Mouse (Mus musculus) MEL (cell line): ENCODE results near the gene Habp4.

ENCODE experiments used
- CHD2 ChIP-seq: IDR thresholded peaks from 2 replicates; pipeline ENCODE4 v1.6.1; 2011; ENCODE audit warnings: low read length, improper control_type of control experiment
- CTCF ChIP-seq, 3 experiments: IDR thresholded peaks in 2 of 3; conservative IDR thresholded peaks in 1 of 3; 2 replicates each; pipeline ENCODE4 v1.5.1; 2011 to 2012; ENCODE audit warnings: low read length in 3 of 3, low read depth in 2 of 3, mild to moderate bottlenecking in 2 of 3, improper control_type of control experiment in 1 of 3, inconsistent platforms in 1 of 3, mixed read lengths in 1 of 3, moderate library complexity in 1 of 3; ENCODE audit not compliant: control insufficient read depth in 1 of 3, insufficient read depth in 1 of 3, poor library complexity in 1 of 3, severe bottlenecking in 1 of 3
- EP300 ChIP-seq, 2 experiments: IDR thresholded peaks; 2 replicates each; pipeline ENCODE4 v1.6.1; 2011; ENCODE audit warnings: improper control_type of control experiment in 2 of 2, low read length in 2 of 2, low read depth in 1 of 2, mild to moderate bottlenecking in 1 of 2
- HCFC1 ChIP-seq: IDR thresholded peaks from 2 replicates; pipeline ENCODE4 v1.6.1; 2012; ENCODE audit warnings: low read depth, mild to moderate bottlenecking, inconsistent platforms, low read length, improper control_type of control experiment, moderate library complexity
- JUND ChIP-seq: IDR thresholded peaks from 2 replicates; pipeline ENCODE4 v1.6.1; 2011; ENCODE audit warnings: low read depth, mild to moderate bottlenecking, improper control_type of control experiment, low read length
- MAFK ChIP-seq: IDR thresholded peaks from 2 replicates; pipeline ENCODE4 v1.6.1; 2011; ENCODE audit warnings: low read depth, mild to moderate bottlenecking, low read length, improper control_type of control experiment, borderline replicate concordance
- MYB ChIP-seq: IDR thresholded peaks from 2 replicates; pipeline ENCODE4 v1.6.1; 2011; ENCODE audit warnings: mild to moderate bottlenecking, low read depth, low read length, improper control_type of control experiment
- MYC ChIP-seq: IDR thresholded peaks from 2 replicates; pipeline ENCODE4 v1.6.1; 2011; ENCODE audit warnings: low read depth, mild to moderate bottlenecking, low read length, improper control_type of control experiment, moderate library complexity
- POLR2AphosphoS5 ChIP-seq: IDR thresholded peaks from 2 replicates; pipeline ENCODE4 v1.6.1; 2012; ENCODE audit warnings: low read depth, borderline replicate concordance, mild to moderate bottlenecking, inconsistent platforms, low read length, moderate library complexity, mixed read lengths
- SIN3A ChIP-seq: IDR thresholded peaks from 2 replicates; pipeline ENCODE4 v1.6.1; 2012; ENCODE audit warnings: low read length, improper control_type of control experiment, inconsistent platforms
- TAL1 ChIP-seq: IDR thresholded peaks from 2 replicates; pipeline ENCODE4 v1.6.1; 2012; ENCODE audit warnings: mild to moderate bottlenecking, inconsistent platforms, low read length, moderate library complexity, mixed read lengths
- USF1 ChIP-seq: IDR thresholded peaks from 2 replicates; pipeline ENCODE4 v1.6.1; 2014; ENCODE audit warnings: low read depth, mild to moderate bottlenecking, inconsistent platforms, low read length, improper control_type of control experiment, moderate library complexity
- ZKSCAN1 ChIP-seq: IDR thresholded peaks from 2 replicates; pipeline ENCODE4 v1.6.1; 2012; ENCODE audit warnings: low read depth, mild to moderate bottlenecking, inconsistent platforms, low read length, improper control_type of control experiment, moderate library complexity
- ZNF384 ChIP-seq: IDR thresholded peaks from 2 replicates; pipeline ENCODE4 v1.6.1; 2012; ENCODE audit warnings: low read depth, mild to moderate bottlenecking, inconsistent platforms, low read length, improper control_type of control experiment

- TF ChIP-seq POLR2AphosphoS5 (no peak), MYC (no peak), CTCF (IDR thresholded peaks at IDR 0.05 in 2 of 3, conservative IDR thresholded peaks at IDR 0.05 in 1 of 3; ENCODE audit: control insufficient read depth in 1 of 3, insufficient read depth in 1 of 3, low read depth in 2 of 3, low read length in 3 of 3, poor library complexity in 1 of 3, severe bottlenecking in 1 of 3) (no peak), MAFK (no peak), USF1 (no peak), JUND (no peak), HCFC1 (no peak), TAL1 (no peak), EP300 (IDR thresholded peaks at IDR 0.05; ENCODE audit: low read depth in 1 of 2, low read length in 2 of 2) (no peak), SIN3A (no peak), CHD2 (no peak), ZNF384 (no peak), ZKSCAN1 (no peak), MYB (no peak)
These were observed 71.5 kb downstream of the Habp4 start for GRCm38 (mm10) chr13:64233139-64233538.
